Mouse (Mus musculus): Measurements from ENCODE around the gene Bod1l.

DNA sequence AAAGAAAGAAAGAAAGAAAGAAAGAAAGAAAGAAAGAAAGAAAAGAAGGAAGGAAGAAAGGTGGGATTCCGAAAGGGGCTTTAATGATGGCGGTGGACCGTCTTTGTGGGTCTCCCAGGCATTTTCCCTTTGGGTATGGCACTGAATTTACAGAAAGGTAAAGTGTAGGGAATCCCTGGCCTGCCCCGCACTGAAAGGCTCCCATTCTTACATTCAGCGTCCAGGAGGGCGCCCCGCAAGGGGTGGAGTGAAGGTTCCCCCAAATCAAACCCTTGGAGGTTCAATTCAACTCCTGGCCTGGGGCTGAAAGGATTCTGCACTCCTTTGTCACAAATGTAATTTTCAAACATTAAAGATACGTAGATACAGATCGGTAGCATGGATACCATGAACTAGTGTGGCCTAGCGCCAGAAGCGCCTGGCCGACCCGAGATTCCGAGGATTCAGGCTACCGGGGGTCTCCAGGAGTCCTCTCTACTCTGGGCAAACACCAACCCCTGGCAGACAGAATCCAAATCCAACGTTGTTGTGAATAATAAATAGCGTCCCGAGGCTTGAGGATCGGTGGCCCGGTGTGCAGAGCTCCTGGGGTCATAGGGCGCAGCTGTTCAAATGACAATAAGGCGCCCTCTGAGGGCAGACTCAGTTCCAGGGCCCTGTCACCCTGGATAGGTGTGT, 83.1 kb downstream of the Bod1l start:
- TF ChIP-seq CHD1 (IDR thresholded peaks at IDR 0.05; ENCODE audit: low read depth, low read length) (no peak), POLR2A (IDR thresholded peaks at IDR 0.05; ENCODE audit: control insufficient read depth in 1 of 2, insufficient read depth in 1 of 2, low read depth in 1 of 2, low read length in 2 of 2, poor library complexity in 1 of 2) (no peak), GABPA (IDR thresholded peaks at IDR 0.05; ENCODE audit: low read depth, low read length) (no peak), UBTF (IDR thresholded peaks at IDR 0.05; ENCODE audit: borderline replicate concordance, insufficient read depth, low read depth, low read length) (no peak), ZC3H11A (IDR thresholded peaks at IDR 0.05; ENCODE audit: low read depth, low read length) (no peak), EP300 (IDR thresholded peaks at IDR 0.05; ENCODE audit: low read depth in 1 of 2, low read length in 2 of 2) (no peak), CTCF (IDR thresholded peaks at IDR 0.05 in 2 of 3, conservative IDR thresholded peaks at IDR 0.05 in 1 of 3; ENCODE audit: control insufficient read depth in 1 of 3, insufficient read depth in 1 of 3, low read depth in 2 of 3, low read length in 3 of 3, poor library complexity in 1 of 3, severe bottlenecking in 1 of 3) (no peak), TBP (IDR thresholded peaks at IDR 0.05; ENCODE audit: low read depth, low read length) (no peak), USF2 (IDR thresholded peaks at IDR 0.05; ENCODE audit: borderline replicate concordance in 1 of 2, insufficient read depth in 1 of 2, low read depth in 1 of 2, low read length in 2 of 2) (no peak)
